Mouse (Mus musculus): Measurements from ENCODE around the gene Mrpl44. TPM values are rescaled to one million over a fixed set of nuclear protein-coding genes. Genes with fewer than 3 reads are reported as not detected.

The Mrpl44 gene
- total RNA-seq, 4 experiments from 2014 or later = 26.7 to 29.0 (median 28.5) TPM

DNA sequence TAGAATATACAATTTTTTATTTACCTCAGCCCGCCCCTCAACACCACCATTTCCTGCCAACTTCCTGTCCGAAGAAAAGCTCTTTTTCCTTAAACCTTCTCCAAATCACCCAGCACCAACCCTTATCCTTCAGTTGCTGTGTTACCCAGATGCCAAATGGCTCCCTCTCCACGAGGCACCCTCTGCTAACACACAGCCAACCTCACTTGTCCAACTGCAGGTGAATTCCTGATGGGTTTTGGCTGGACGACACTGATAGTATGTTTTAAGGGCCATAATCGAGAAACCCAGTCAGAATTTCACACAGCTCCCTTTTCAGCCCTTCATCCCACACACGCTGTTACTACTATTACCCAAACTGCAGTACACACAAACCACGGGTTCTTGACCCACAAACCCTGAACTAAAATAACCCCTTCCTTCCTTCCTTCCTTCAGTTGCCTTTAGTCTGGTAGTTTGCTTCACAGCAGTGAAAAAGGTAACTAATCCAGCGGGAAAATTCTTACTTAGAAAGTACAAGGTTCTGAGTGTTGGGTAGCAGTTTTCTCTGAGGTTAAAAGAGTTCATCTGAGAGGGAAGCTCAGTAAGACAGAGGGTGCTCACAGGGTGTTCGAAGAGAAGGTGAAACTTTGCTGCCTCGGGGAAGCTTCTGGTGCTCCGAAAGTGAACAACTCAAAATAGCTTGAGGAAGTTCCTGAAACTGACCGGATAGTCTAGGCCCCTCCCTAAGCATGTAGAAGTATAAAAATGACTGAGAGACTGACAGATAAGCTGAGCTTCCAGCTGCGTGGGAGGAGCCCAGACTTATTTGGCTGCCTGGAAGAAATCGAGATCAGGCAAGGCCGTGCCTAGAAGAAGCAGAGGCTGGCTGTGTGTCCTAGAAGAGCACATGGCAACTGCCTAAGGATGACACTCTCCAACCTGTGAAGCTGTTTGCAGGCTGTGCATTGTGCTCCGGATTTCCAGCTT, 13.3 kb upstream of the Mrpl44 start:
- no peak for DNase-seq (ENCODE audit: low spot score in 2 of 2)

DNA sequence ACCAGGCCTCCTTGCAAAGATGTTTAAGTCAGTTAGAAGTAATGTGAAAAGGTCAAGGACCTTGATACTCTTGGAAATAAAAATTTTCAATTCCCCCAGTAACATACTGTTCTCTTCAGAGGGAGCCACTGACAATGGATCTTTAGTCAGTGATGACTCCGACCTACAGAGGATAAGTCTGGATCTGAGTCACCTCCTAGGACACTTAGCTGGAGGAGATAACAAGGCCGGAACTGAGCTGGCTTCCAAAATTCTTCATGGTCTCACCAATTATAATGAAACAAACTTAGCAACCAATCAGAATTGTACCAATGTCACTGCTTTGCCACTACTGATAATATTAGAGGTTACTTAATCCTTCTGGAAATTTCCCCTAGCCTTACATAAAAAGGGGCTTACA, 11.8 kb upstream of the Mrpl44 start:
- no peak for DNase-seq (ENCODE audit: low spot score in 2 of 2)

DNA sequence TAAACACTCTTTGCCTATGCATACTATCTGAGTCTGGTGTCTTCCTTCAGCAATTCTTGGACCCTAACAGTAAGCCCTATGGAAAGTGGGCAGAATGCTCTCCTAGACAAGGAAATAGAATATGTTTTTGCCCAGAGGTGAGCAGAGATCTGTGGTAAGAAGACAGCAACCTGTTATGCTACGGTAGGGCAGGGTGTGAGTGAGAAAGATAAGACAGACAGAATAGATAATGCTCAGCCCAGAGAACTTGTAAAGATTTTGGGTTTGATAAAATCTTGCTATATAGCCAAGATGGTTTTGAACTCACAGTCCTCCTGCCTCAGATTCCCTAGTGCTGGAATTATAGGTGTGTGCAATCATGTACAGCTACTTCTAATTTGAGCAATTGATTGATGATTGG, 11.3 kb upstream of the Mrpl44 start:
- no peak for DNase-seq (ENCODE audit: low spot score in 2 of 2)

- no peak for DNase-seq (ENCODE audit: low spot score in 2 of 2)
These were observed 7.6 kb upstream of the Mrpl44 start for GRCm38 (mm10) chr1:79768231-79768630.

DNA sequence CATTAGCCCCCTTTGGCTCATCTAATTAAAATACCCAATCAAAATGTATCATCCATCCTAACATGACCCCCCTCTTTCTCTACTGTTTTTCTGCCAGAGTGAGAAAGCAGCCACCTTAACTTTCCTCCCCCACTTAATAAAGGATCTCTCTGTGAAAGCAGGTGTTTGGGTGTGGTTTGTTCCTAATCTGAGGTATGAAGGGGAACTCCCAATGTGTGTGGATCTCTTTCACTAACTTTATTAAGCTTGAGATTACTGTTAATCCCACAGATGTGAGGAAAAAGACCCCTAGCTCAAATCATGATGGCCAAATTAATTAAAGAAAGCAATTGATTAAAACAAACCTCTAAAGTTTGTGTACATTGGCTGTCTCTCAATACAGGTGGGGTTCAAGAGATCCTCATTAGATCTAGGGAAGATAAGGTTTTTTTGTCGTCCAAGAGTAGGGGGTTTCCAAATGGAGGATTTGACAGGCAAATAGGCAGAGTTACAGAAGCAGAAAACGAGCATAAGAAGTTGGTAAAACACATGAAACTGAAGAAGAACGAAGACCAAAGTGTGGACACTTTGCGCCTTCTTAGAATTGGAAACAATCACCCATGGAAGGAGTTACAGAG, 1.5 kb upstream of the Mrpl44 start:
- DNase-seq (ENCODE audit: low spot score in 2 of 2) = no peak

DNA sequence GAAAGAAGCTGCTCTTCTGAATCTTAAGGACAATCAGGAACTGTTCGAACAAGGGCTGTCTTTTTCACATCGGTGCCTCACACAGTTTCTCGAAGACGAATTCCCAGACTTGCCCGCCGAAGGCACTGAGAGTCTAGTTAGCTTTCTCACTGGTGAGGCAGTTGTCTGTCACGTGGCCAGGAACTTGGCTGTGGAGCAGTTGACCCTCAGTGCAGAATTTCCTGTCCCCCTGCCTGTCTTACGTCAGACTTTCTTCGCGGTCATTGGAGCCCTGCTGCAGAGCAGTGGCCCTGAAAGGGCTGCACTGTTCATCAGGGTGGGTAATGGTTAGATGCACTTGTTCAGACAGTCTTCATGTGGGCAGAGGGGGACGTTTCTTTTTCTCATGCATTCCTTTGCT, 2.2 kb downstream of the Mrpl44 start:
- DNase-seq (ENCODE audit: low spot score in 2 of 2) = no peak

DNA sequence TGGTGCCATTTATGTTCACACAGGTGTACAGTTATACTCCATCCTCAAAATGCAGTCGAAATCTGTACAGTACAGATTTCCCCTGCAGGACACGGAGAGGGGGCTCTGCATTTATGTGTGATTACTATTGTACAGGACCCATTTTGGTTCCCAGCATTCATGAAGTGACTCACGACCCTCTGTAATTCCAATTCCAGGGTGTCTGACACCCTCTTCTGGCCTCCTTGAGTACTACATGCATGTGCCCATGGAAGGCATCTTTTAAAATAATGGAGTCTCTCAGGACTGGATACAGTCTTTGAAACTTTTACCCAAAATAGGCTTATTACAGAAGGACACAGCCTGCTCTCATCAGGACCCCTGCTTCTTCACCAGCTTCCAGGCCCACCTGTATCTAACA, 6.6 kb downstream of the Mrpl44 start:
- DNase-seq (ENCODE audit: low spot score in 2 of 2) = no peak

DNA sequence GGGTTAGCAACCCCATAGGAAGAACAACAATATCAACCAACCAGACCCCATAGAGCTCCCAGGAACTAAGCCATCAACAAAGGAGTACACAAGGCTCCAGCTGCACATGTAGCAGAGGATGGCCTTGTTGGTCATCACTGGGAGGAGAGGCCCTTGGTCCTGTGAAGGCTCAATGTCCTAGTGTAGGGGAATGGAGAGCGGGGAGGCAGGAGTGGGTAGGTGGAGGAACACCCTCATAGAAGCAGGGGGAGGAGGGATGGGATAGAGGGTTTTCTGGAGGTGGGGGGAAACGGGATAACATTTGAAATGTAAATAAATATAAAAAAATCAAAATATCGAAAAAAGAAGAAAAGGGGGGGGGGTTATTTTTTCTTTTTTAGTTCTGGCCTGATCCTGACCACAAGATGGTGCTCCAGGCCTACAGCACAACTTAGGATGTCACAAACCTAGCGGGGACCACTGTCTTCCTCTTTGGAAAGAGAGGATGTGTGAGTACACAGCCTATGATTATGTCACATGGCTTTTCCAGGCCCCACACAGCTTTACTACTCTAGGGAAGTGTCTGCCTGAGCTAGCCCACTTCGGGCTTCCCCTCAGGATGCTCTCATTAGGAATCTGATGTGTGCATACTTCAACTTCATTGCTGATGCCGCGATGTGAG, 10.6 kb downstream of the Mrpl44 start:
- no peak for DNase-seq (ENCODE audit: low spot score in 2 of 2)

- DNase-seq (ENCODE audit: low spot score in 2 of 2) = no peak
These were observed 21.3 kb downstream of the Mrpl44 start for GRCm38 (mm10) chr1:79797084-79797483.

DNA sequence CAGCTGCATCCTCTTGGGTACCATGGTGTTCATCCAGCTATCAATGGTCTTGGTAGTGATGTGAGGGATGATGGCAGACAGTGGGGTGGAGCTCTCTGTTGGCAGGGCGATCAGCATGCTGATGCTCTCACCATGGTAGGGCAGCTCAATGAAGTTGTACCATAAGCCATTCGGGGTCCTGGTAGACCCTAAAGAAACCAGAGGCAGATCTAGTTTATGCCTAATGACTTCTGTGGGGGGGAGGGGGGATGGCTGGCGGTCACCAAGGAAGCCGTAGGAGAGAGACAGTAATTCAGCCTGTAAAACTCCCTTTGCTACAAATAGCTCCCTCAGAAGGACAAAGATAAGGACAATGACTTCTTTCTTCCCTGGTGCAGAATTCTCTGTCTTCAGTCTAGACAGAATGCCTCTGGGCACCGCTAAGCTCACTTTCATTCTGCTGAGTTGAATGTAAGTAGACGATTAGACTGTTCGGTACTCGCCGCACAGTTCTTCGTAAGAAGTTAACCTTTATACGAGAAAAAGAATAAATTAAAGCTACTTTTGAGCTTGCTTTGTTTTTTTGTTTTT, 27.1 kb downstream of the Mrpl44 start:
- no peak for DNase-seq (ENCODE audit: low spot score in 2 of 2)

GRCm38 (mm10) chr1:79803614-79804013, 27.8 kb downstream of the Mrpl44 start:
- no peak for DNase-seq (ENCODE audit: low spot score in 2 of 2)

DNA sequence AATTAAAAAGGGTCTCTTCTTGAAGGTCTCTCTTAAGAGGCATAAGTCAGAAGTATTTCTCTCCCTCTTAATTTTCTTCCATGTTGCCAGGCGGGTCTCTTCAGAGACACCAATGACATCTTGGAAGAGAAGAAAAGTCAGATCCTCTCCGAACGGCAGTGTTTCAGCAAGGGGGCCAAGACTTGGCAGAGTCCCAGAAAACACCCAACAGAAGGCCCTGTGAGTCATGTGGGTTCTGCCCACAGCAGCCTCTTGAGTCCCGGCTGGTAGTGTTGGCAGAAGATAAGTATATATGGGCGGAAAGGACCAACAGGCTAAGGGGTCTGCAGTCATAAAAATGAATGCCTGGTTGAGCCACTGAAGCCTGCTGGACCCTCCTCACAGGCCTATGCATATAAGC, 31.0 kb downstream of the Mrpl44 start:
- DNase-seq (ENCODE audit: low spot score in 2 of 2) = no peak

DNA sequence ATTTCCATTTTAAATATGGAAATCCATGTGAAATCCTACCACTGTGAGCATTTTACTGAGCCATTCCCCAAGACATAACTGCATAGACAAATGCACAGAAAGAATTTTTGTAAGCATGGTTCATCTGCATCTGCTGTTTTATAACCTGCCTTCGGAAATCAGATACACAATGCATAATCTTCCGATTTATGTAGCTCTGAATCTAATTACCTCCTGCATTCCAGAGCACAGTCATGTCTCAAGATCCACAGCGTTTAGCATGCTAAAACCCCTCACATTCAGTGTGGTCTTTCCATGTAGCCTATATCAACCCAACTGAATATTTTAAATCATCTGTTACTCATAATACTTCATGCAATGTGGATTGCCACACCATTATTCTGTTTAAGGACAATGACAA, 33.6 kb downstream of the Mrpl44 start:
- no peak for DNase-seq (ENCODE audit: low spot score in 2 of 2)

DNA sequence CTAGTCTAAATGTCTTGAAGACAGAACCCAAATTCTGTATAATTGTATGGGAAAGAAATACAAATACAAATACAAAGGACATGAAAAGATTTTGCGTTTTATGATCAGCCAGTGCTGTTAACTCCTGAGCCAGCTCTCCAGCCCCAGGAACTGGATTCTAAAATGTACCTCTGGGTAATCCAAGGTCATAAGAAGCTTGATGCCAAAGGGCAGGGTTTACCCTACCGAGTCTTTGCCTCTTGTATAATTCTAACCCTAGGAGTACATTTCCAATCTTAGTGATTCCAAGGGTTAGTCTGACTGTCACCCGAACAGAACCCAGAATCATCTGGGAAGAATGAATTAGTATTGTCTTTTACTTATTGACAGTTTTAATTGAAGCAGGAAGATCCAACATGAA, 39.6 kb downstream of the Mrpl44 start:
- no peak for DNase-seq (ENCODE audit: low spot score in 2 of 2)

DNA sequence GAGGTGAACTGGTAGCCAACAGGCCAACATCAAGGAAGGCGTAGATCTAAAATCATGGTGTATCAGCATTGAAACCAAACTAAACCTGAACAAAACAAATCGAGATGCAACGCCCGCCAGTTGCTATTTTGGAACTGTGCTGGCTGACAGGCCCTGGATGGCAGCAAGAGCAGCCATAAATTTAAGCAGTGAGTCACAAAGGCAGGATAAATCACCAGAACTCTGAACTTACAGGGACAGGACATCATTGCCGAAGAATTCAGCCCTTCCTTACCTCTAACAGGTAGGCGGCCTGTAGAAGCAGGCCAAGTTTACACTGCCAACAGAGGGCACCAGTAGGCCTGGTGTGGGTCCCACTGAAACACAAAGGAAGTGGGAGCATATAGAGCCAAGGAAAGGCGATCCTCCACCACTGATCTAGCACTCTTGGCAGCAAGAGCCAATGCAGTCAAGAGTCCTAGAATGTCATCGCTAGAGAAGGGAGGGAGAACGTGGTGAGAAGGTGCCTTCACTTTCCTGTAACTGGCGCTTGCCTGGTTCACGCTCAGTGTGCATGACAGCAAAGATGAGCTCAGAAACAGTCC, 43.6 kb downstream of the Mrpl44 start:
- DNase-seq (ENCODE audit: low spot score in 2 of 2) = no peak

DNA sequence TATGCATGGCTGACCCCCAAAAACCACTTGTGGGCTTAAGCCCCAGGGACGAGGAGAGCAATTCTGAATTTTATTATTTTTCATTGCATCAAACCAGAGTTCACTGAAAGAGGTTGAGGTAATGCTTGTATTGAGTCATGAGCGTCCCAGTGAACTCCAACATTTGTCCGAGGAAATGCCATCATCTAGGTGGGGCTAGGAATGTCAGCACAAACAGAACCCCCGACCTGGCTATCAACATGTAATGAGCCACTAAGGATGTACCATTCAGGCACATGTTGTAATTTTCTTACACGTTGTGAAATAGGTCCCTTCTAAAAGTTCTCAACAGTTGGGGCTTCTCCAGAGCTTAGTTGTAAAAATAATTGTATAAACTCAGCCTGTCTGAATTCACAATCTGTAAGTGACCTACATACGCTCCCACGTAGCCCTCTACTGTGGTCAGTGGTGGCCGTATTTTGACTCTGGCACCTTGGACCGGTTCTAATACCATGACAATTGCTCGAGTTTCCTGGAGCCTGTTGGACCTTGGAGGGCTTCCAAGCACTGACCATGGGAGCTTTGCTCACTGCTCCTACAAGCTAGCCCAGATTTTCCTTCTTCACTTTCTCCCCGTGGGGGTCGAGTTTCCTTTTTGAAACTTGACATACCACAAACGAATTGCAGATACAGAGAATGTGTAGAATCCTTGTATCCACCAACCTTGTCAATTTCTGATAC, 47.1 kb downstream of the Mrpl44 start:
- peak in 1 of 2 experiments; percentile 20 for DNase-seq (ENCODE audit: low spot score in 2 of 2)

- no peak for DNase-seq (ENCODE audit: low spot score in 2 of 2)
These were observed 48.3 kb downstream of the Mrpl44 start for GRCm38 (mm10) chr1:79823951-79824633.

All from left cerebral cortex, adult 8-10 months (tissue).